ENCODE assay signal across 8 mouse cellular contexts in genomic region chr5:146220879-146221714, GRCm38 (mm10). TPM values are rescaled to one million over a fixed set of nuclear protein-coding genes. Genes with fewer than 3 reads are reported as not detected.
DNase-seq lines count a peak whose midpoint lies in the region; ATAC-seq lines count a peak whose summit lies in the region.

Gene Rnf6, minus strand, starts transcription at chr5:146221555.

- peak; percentile 98 for DNase-seq in R1 (ENCODE audit: low read depth, low spot score)
- DNase-seq in cerebellum, postnatal 25 days: peak; percentile 91 to 96
- peak; percentile 76 to 85 for DNase-seq in frontal cortex, postnatal 25 days (ENCODE audit: low spot score in 2 of 2)
- DNase-seq in hindbrain, embryonic 14.5 days (ENCODE audit: low spot score): peak; percentile 93
- peak; percentile 90 to 91 for DNase-seq in layer of hippocampus, postnatal 36 days
- peak; percentile 97 for DNase-seq in lung, postnatal 36 days
- DNase-seq in retina, postnatal 1 day: peak; percentile 99
- peak; percentile 80 to 92 for DNase-seq in urinary bladder, adult 18-20 months (ENCODE audit: low spot score in 2 of 2)

- peaks cover 15% of the 10 kb centered on the region for H3K4me1 ChIP-seq in hindbrain, embryonic 14.5 days (replicated peaks; ENCODE audit: control insufficient read depth, insufficient read depth, low read length)

- peak within 1 kb of the TSS; percentile 64 for H3K4me2 ChIP-seq in hindbrain, embryonic 14.5 days (replicated peaks)

- peak within 1 kb of the TSS; percentile 93 for H3K9ac ChIP-seq in hindbrain, embryonic 14.5 days

- no peaks in the 10 kb centered on the region for H3K9me3 ChIP-seq in hindbrain, embryonic 14.5 days (ENCODE audit: control insufficient read depth, low read length)

- H3K4me3 ChIP-seq in hindbrain, embryonic 14.5 days (replicated peaks; ENCODE audit: low read length): peak within 1 kb of the TSS; percentile 76

- peak; percentile 99 for ATAC-seq in hindbrain, embryonic 14.5 days (ENCODE audit: low FRiP score)

- H3K27me3 ChIP-seq in hindbrain, embryonic 14.5 days (ENCODE audit: control insufficient read depth, insufficient read depth, low read length): no peaks in the 10 kb centered on the region

- H3K27ac ChIP-seq in hindbrain, embryonic 14.5 days: peak within 1 kb of the TSS; percentile 98

- H3K36me3 ChIP-seq in hindbrain, embryonic 14.5 days (replicated peaks; ENCODE audit: control insufficient read depth, insufficient read depth): peaks cover 37% of the 10 kb centered on the region

- under 1% methylated on average over 66 of the region's 67 CpGs for WGBS in hindbrain, embryonic 14.5 days

RNA-seq across cellular contexts. Expression of gene Rnf6, which starts in this region (rescaled TPM):
- 22.2 and 22.6 TPM in 2 replicates for polyA plus RNA-seq in hindbrain, embryonic 14.5 days (2014; fragmentation: Nextera tagmentation; extraction: Ambion mirVana)
- total RNA-seq in layer of hippocampus, postnatal 36 days (2021): 10 to 100 TPM; 70.8 to 71.5 TPM

Comparison
In these comparisons a context has a peak if more than half of its experiments do, and no peak if none do; other contexts are left out.
1. Peak in every context shown above with its lines: DNase-seq, ATAC-seq, H3K4me3 ChIP-seq and H3K27ac ChIP-seq.